Mouse (Mus musculus) megakaryocyte, embryonic 14.5 days (primary cell): ENCODE measurements at regions not wholly inside any gene's neighbourhood (a gene's known extent, or its start where the extent isn't known, plus 50 kb on each side); places are given as distances from the start of the nearest gene placed in this dataset.

ENCODE experiments used
- FLI1 ChIP-seq: IDR thresholded peaks from 2 replicates; pipeline ENCODE4 v1.6.1; 2012; ENCODE audit warnings: low read length, inconsistent platforms, mixed read lengths
- GATA1 ChIP-seq: IDR thresholded peaks from 3 replicates; pipeline ENCODE4 v1.6.1; 2012; ENCODE audit warnings: mixed read lengths, low read length, inconsistent platforms, borderline replicate concordance

DNA sequence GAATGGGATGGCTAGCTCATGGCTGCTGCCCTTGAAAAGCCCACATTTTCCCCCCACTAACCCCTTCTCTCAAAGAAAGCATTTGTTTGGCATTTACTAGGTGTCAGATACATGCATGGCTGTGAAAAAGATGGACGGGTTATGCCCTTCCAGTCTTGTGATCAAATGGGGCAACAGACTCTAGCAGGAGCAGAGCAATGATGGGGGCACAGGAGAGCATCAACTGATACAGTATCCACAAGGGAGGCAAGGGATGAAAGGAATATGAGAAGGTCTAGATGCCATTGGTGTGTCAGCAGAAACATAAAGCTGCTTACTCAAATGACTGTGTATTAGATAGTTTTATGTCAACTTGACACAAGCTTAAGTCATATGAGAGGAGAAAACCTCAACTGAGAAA lies 315.9 kb downstream of the Mycn start:
- TF ChIP-seq FLI1 (no peak), GATA1 (no peak)
